Mouse (Mus musculus) thymus, adult 2 months (tissue): ENCODE data around the gene Olfr1097. TPM values are rescaled to one million over a fixed set of nuclear protein-coding genes. Genes with fewer than 3 reads are reported as not detected.

ENCODE experiments used
- DNase-seq: peaks from one replicate; pipeline ENCODE4 v3.0.0; 2021
- H3K27ac ChIP-seq: fragments of 200-500 bp; 2 replicates; pipeline ENCODE4 v1.5.1; 2012; ENCODE audit warnings: low read length, control low read depth; ENCODE audit not compliant: control insufficient read depth, insufficient read depth
- H3K27me3 ChIP-seq: fragments of 200-500 bp; 2 replicates; pipeline ENCODE4 v1.6.1; 2012; ENCODE audit warnings: mild to moderate bottlenecking, low read length, moderate library complexity, mixed read lengths; ENCODE audit not compliant: control insufficient read depth, insufficient read depth
- H3K36me3 ChIP-seq: fragments of 200-500 bp; 2 replicates; pipeline ENCODE4 v1.6.1; 2012; ENCODE audit warnings: mild to moderate bottlenecking, low read length, moderate library complexity; ENCODE audit not compliant: control insufficient read depth, insufficient read depth
- H3K4me1 ChIP-seq: fragments of 200-500 bp; replicated peaks from 2 replicates; pipeline ENCODE4 v1.6.1; 2012; ENCODE audit warnings: low read length; ENCODE audit not compliant: control insufficient read depth, insufficient read depth
- H3K4me3 ChIP-seq: fragments of 200-500 bp; 2 replicates; pipeline ENCODE4 v1.5.1; 2012; ENCODE audit warnings: mild to moderate bottlenecking, low read length, control low read depth, moderate library complexity; ENCODE audit not compliant: control insufficient read depth, insufficient read depth
- CTCF ChIP-seq: fragments of 200-500 bp; IDR thresholded peaks from 2 replicates; pipeline ENCODE4 v1.5.1; 2012; ENCODE audit warnings: mild to moderate bottlenecking, control low read depth, low read length, moderate library complexity, borderline replicate concordance; ENCODE audit not compliant: control insufficient read depth, poor library complexity, insufficient read depth; ENCODE audit errors: extremely low read depth
- POLR2A ChIP-seq: fragments of 200-500 bp; IDR thresholded peaks from 2 replicates; pipeline ENCODE4 v1.6.1; 2012; ENCODE audit warnings: mild to moderate bottlenecking, low read length, control low read depth, moderate library complexity; ENCODE audit not compliant: control insufficient read depth, poor library complexity, insufficient read depth; ENCODE audit errors: extremely low read depth
- WGBS: fragments of 180-500 bp; shearing (Covaris S2); methylation state at CpG from one replicate; pipeline ENCODE4 v1.1.7; 2018; 5-methylcytosine and 5-hydroxymethylcytosine counted together
- polyA plus RNA-seq: library from polyadenylated mRNA; depleted of rRNA; stranded (reverse); fragments of >200 nt; gene quantifications from 2 replicates; pipeline ENCODE4 v1.2.3, GENCODE M21; 2012; rRNA removed

Olfr1097 gene
- polyA plus RNA-seq = not detected in 2 replicates

GRCm38 (mm10) chr2:86892116-86892515, at the start of gene Olfr1097:
Olfr1097 (minus strand) TSS chr2:86892216.
- no peak for TF ChIP-seq CTCF
- TF ChIP-seq POLR2A = no peak
- Histone ChIP-seq H3K27ac (no peak within 1 kb of the TSS), H3K4me1 (no peaks in the 10 kb centered on the region), H3K4me3 (no peak within 1 kb of the TSS), H3K36me3 (no peaks in the 10 kb centered on the region), H3K27me3 (no peaks in the 10 kb centered on the region)
- DNase-seq = no peak
- 98% methylated on average over 1 of the region's 1 CpGs for WGBS

- DNase-seq = no peak
- Histone ChIP-seq H3K27ac (no peak overlapping the region), H3K27me3 (no peaks in the 10 kb centered on the region), H3K36me3 (no peaks in the 10 kb centered on the region), H3K4me1 (no peaks in the 10 kb centered on the region), H3K4me3 (no peak overlapping the region)
- TF ChIP-seq POLR2A (no peak), CTCF (no peak)
Measured at GRCm38 (mm10) chr2:86926557-86926956, 34.5 kb upstream of the Olfr1097 start.

- Histone ChIP-seq H3K36me3 (no peaks in the 10 kb centered on the region), H3K4me1 (no peaks in the 10 kb centered on the region), H3K27ac (no peak within 1 kb of the TSS), H3K27me3 (no peaks in the 10 kb centered on the region), H3K4me3 (no peak within 1 kb of the TSS)
- 96% methylated on average over 1 of the region's 1 CpGs for WGBS
- no peak for DNase-seq
- TF ChIP-seq CTCF (no peak), POLR2A (no peak)
Measured at GRCm38 (mm10) chr2:86924445-86924844, 32.4 kb upstream of the Olfr1097 start, which contains the start of gene Olfr1098. Olfr1098 (minus strand) TSS chr2:86924545.

GRCm38 (mm10) chr2:86905647-86906046, 13.6 kb upstream of the Olfr1097 start:
- Histone ChIP-seq H3K36me3 (no peaks in the 10 kb centered on the region), H3K4me1 (no peaks in the 10 kb centered on the region), H3K27me3 (no peaks in the 10 kb centered on the region), H3K4me3 (no peak overlapping the region), H3K27ac (no peak overlapping the region)
- DNase-seq = no peak
- TF ChIP-seq CTCF (no peak), POLR2A (no peak)
- 89% methylated on average over 2 of the region's 2 CpGs for WGBS

GRCm38 (mm10) chr2:86874702-86875101, 17.3 kb downstream of the Olfr1097 start, which contains the start of gene Gm13723:
Gm13723 (minus strand) TSS chr2:86874802.
- no peaks in the 10 kb centered on the region for H3K27me3 ChIP-seq
- 64% methylated on average over 1 of the region's 1 CpGs for WGBS
- no peaks in the 10 kb centered on the region for H3K4me1 ChIP-seq
- no peak within 1 kb of the TSS for H3K27ac ChIP-seq
- no peak for TF ChIP-seq CTCF
- TF ChIP-seq POLR2A = no peak
- DNase-seq = no peak
- no peak within 1 kb of the TSS for H3K4me3 ChIP-seq
- no peaks in the 10 kb centered on the region for H3K36me3 ChIP-seq

GRCm38 (mm10) chr2:86851596-86851995, 40.4 kb downstream of the Olfr1097 start, which contains the start of gene Olfr1095:
Olfr1095 (minus strand) TSS chr2:86851696.
- TF ChIP-seq CTCF (no peak), POLR2A (no peak)
- 91% methylated on average over 3 of the region's 3 CpGs for WGBS
- no peak within 1 kb of the TSS for H3K27ac ChIP-seq
- no peaks in the 10 kb centered on the region for H3K27me3 ChIP-seq
- no peak for DNase-seq
- H3K36me3 ChIP-seq = no peaks in the 10 kb centered on the region
- H3K4me3 ChIP-seq = no peak within 1 kb of the TSS
- H3K4me1 ChIP-seq = no peaks in the 10 kb centered on the region

Other genes starting within 250 kb of the Olfr1097 start
- gene Olfr1085, start 230.2 kb downstream of the Olfr1097 start, polyA plus RNA-seq = not detected in 2 replicates
- not detected in 2 replicates for gene Olfr1086, start 212.1 kb downstream of the Olfr1097 start, polyA plus RNA-seq
- gene Olfr1087, start 193.8 kb downstream of the Olfr1097 start, polyA plus RNA-seq = not detected in 2 replicates
- gene Olfr1089, start 158.5 kb downstream of the Olfr1097 start, polyA plus RNA-seq = not detected in 2 replicates
- gene Olfr1090, start 133.2 kb downstream of the Olfr1097 start, polyA plus RNA-seq = not detected in 2 replicates
- gene Olfr1093, start 109.7 kb downstream of the Olfr1097 start, polyA plus RNA-seq = not detected in 2 replicates
- gene Olfr141, start 82.2 kb downstream of the Olfr1097 start, polyA plus RNA-seq = not detected in 2 replicates
- gene Olfr1094, start 67.6 kb downstream of the Olfr1097 start, polyA plus RNA-seq = not detected in 2 replicates
- not detected in 2 replicates for gene Olfr1095, start 40.5 kb downstream of the Olfr1097 start, polyA plus RNA-seq
- gene Gm13723, start 17.4 kb downstream of the Olfr1097 start, polyA plus RNA-seq = not detected in 2 replicates
- not detected in 2 replicates for gene Olfr1098, start 32.3 kb upstream of the Olfr1097 start, polyA plus RNA-seq
- gene Olfr1099, start 68.5 kb upstream of the Olfr1097 start, polyA plus RNA-seq = not detected in 2 replicates
- not detected in 2 replicates for gene Olfr1100, start 87.7 kb upstream of the Olfr1097 start, polyA plus RNA-seq
- gene Olfr1101, start 99.0 kb upstream of the Olfr1097 start, polyA plus RNA-seq = not detected in 2 replicates
- not detected in 2 replicates for gene Olfr1102, start 106.2 kb upstream of the Olfr1097 start, polyA plus RNA-seq
- gene Olfr1104, start 134.9 kb upstream of the Olfr1097 start, polyA plus RNA-seq = not detected in 2 replicates
- gene Olfr1105, start 144.3 kb upstream of the Olfr1097 start, polyA plus RNA-seq = not detected in 2 replicates
- gene Olfr1106, start 160.1 kb upstream of the Olfr1097 start, polyA plus RNA-seq = not detected in 2 replicates
- gene Olfr1107, start 183.6 kb upstream of the Olfr1097 start, polyA plus RNA-seq = not detected in 2 replicates
- gene Olfr1109, start 203.8 kb upstream of the Olfr1097 start, polyA plus RNA-seq = not detected in 2 replicates
- not detected in 2 replicates for gene Olfr259, start 222.4 kb upstream of the Olfr1097 start, polyA plus RNA-seq
- not detected in 2 replicates for gene Olfr1110, start 248.1 kb upstream of the Olfr1097 start, polyA plus RNA-seq